Mouse (Mus musculus) myocyte (in vitro differentiated cells): ENCODE measurements around the gene Vmn1r19.
"Not testable (repeated sequence)": the region's sequence is repeated elsewhere in the genome, so short reads cannot be mapped to it uniquely, and the experiment has no call there.

Experiments used
- CEBPB ChIP-seq: IDR thresholded peaks from 2 replicates; pipeline ENCODE4 v1.6.1; 2011; ENCODE audit warnings: mild to moderate bottlenecking, moderate library complexity; ENCODE audit not compliant: poor library complexity, insufficient read depth, severe bottlenecking
- E2F4 ChIP-seq: IDR thresholded peaks from one replicate; pipeline ENCODE4 v1.6.1; 2011; ENCODE audit warnings: mild to moderate bottlenecking, control low read depth, moderate library complexity; ENCODE audit not compliant: insufficient read depth
- MAX ChIP-seq: IDR thresholded peaks from one replicate; pipeline ENCODE4 v1.6.1; 2011; ENCODE audit warnings: low read depth, mild to moderate bottlenecking, control low read depth
- MYOD1 ChIP-seq, 3 experiments: IDR thresholded peaks; one replicate each; pipeline ENCODE4 v1.6.1; 2011; ENCODE audit warnings: control low read depth in 2 of 3, low read depth in 2 of 3, mild to moderate bottlenecking in 2 of 3, moderate library complexity in 1 of 3; ENCODE audit not compliant: insufficient read length in 2 of 3, control insufficient read depth in 1 of 3
- POLR2A ChIP-seq: IDR thresholded peaks from one replicate; pipeline ENCODE4 v1.6.1; 2011; ENCODE audit warnings: low read depth, mild to moderate bottlenecking, control low read depth, moderate library complexity; ENCODE audit not compliant: insufficient read length
- POLR2AphosphoS2 ChIP-seq: IDR thresholded peaks from one replicate; pipeline ENCODE4 v1.6.1; 2011; ENCODE audit warnings: low read depth, control low read depth; ENCODE audit not compliant: insufficient read length
- SRF ChIP-seq: IDR thresholded peaks from one replicate; pipeline ENCODE4 v1.6.1; 2011; ENCODE audit warnings: low read depth; ENCODE audit not compliant: control insufficient read depth, insufficient read length
- TCF12 ChIP-seq: IDR thresholded peaks from one replicate; pipeline ENCODE4 v1.6.1; 2011; ENCODE audit warnings: mild to moderate bottlenecking, control low read depth; ENCODE audit not compliant: poor library complexity, insufficient read depth, severe bottlenecking

GRCm38 (mm10) chr6:57365866-57366265, 37.7 kb upstream of the Vmn1r19 start:
- not testable (repeated sequence) for TF ChIP-seq POLR2A; MAX; E2F4; POLR2AphosphoS2; MYOD1 (IDR thresholded peaks at IDR 0.05; ENCODE audit: control insufficient read depth in 1 of 3, insufficient read length in 2 of 3, low read depth in 2 of 3); TCF12; SRF; CEBPB
